Mouse (Mus musculus): ENCODE measurements around the gene Cd48. TPM values are rescaled to one million over a fixed set of nuclear protein-coding genes. Genes with fewer than 3 reads are reported as not detected.
A peak's percentile ranks its signal among the peaks of the same experiment; 100 is the strongest.
"Not testable (repeated sequence)": the region's sequence is repeated elsewhere in the genome, so short reads cannot be mapped to it uniquely, and the experiment has no call there.

The Cd48 gene
- total RNA-seq, 2 experiments from 2014 or later, result 113 to 232 TPM

GRCm38 (mm10) chr1:171687320-171687719 is 5.5 kb downstream of the Cd48 start:
- peak; percentile 72 for ATAC-seq (replicated peaks; ENCODE audit: poor library complexity)

GRCm38 (mm10) chr1:171693918-171694317 is 12.1 kb downstream of the Cd48 start:
- peak; percentile 58 for ATAC-seq (replicated peaks; ENCODE audit: poor library complexity)

GRCm38 (mm10) chr1:171698983-171699382 is 17.2 kb downstream of the Cd48 start:
- ATAC-seq (replicated peaks; ENCODE audit: poor library complexity), result peak; percentile 100

- not testable (repeated sequence) for ATAC-seq (replicated peaks; ENCODE audit: poor library complexity)
Measured at GRCm38 (mm10) chr1:171713736-171714135, 31.9 kb downstream of the Cd48 start.

- no peak for ATAC-seq (replicated peaks; ENCODE audit: poor library complexity)
Measured at GRCm38 (mm10) chr1:171715434-171715833, 33.6 kb downstream of the Cd48 start.

- no peak for ATAC-seq (replicated peaks; ENCODE audit: poor library complexity)
Measured at GRCm38 (mm10) chr1:171716232-171716631, 34.4 kb downstream of the Cd48 start.

- ATAC-seq (replicated peaks; ENCODE audit: poor library complexity), result peak; percentile 48; the same call in 1 of the 2 replicates
Measured at GRCm38 (mm10) chr1:171731195-171731594, 49.4 kb downstream of the Cd48 start.

GRCm38 (mm10) chr1:171734898-171735297 is 53.1 kb downstream of the Cd48 start:
- ATAC-seq (replicated peaks; ENCODE audit: poor library complexity), result no peak

GRCm38 (mm10) chr1:171748127-171748969 is 66.5 kb downstream of the Cd48 start:
- ATAC-seq (replicated peaks; ENCODE audit: poor library complexity), result no peak

Other genes starting within 250 kb of the Cd48 start
- gene F11r, start 244.5 kb upstream of the Cd48 start, total RNA-seq (2015), result 0.15 and 0.44 TPM in 2 replicates
- 0.68 TPM in 1 of 2 replicates, not detected in the other for gene F11r, start 244.5 kb upstream of the Cd48 start, total RNA-seq (2017)
- gene Alyref2, start 178.5 kb upstream of the Cd48 start, total RNA-seq (2015), result 5.1 and 5.8 TPM in 2 replicates
- 9.1 and 10.8 TPM in 2 replicates for gene Alyref2, start 178.5 kb upstream of the Cd48 start, total RNA-seq (2017)
- not detected in 2 replicates for gene Itln1, start 146.7 kb upstream of the Cd48 start, total RNA-seq (2015)
- not detected in 2 replicates for gene Itln1, start 146.7 kb upstream of the Cd48 start, total RNA-seq (2017)
- gene Cd244a, start 122.8 kb upstream of the Cd48 start, total RNA-seq (2015), result 5.0 and 6.5 TPM in 2 replicates
- gene Cd244a, start 122.8 kb upstream of the Cd48 start, total RNA-seq (2017), result 6.1 and 9.8 TPM in 2 replicates
- 18.9 and 20.7 TPM in 2 replicates for gene Ly9, start 74.6 kb upstream of the Cd48 start, total RNA-seq (2015)
- 29.4 and 30.0 TPM in 2 replicates for gene Ly9, start 74.6 kb upstream of the Cd48 start, total RNA-seq (2017)
- gene Slamf7, start 29.0 kb upstream of the Cd48 start, total RNA-seq (2015), result 0.59 and 2.3 TPM in 2 replicates
- 0.30 and 1.7 TPM in 2 replicates for gene Slamf7, start 29.0 kb upstream of the Cd48 start, total RNA-seq (2017)
- gene Slamf1, start 85.1 kb downstream of the Cd48 start, total RNA-seq (2015), result 0.73 and 0.77 TPM in 2 replicates
- gene Slamf1, start 85.1 kb downstream of the Cd48 start, total RNA-seq (2017), result 0.29 and 0.41 TPM in 2 replicates
- gene Cd84, start 157.7 kb downstream of the Cd48 start, total RNA-seq (2015), result 34.0 and 36.0 TPM in 2 replicates
- 47.9 and 55.2 TPM in 2 replicates for gene Cd84, start 157.7 kb downstream of the Cd48 start, total RNA-seq (2017)
- 1.6 and 2.5 TPM in 2 replicates for gene Gm10521, start 213.7 kb downstream of the Cd48 start, total RNA-seq (2015)
- 1.6 and 2.4 TPM in 2 replicates for gene Gm10521, start 213.7 kb downstream of the Cd48 start, total RNA-seq (2017)
- 0.91 and 3.6 TPM in 2 replicates for gene Slamf6, start 235.5 kb downstream of the Cd48 start, total RNA-seq (2015)
- gene Slamf6, start 235.5 kb downstream of the Cd48 start, total RNA-seq (2017), result 1.0 and 1.8 TPM in 2 replicates

Measured in megakaryocyte progenitor cell, adult 5-6 weeks (primary cell).